Mouse (Mus musculus): ENCODE results near the gene Ppfia3. TPM values are rescaled to one million over a fixed set of nuclear protein-coding genes. Genes with fewer than 3 reads are reported as not detected.

Gene Ppfia3
- polyA plus RNA-seq, 1 experiment from 2014 or later = 6.4 TPM

DNA sequence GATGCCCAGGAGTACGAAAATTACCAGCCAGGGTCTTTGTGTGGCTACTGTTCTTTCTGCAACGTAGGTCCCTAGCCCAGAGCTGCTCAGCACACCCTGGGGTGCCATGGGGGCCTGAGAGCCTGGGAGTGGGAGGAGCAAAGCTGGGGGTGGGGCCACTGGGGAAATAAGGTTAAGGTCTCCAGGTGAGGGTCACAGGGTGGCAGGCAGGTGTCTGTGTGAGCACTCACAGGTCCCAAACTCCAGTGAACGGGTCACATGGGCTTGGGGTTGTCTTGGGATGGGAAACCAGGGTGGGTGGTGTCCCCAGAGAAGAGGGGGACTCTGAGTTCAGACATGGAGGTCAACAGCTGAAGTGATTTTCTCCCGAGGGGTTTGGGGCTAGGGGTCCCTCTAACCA, 29.4 kb downstream of the Ppfia3 start:
- Histone ChIP-seq H3K27me3 (ENCODE audit: low read depth, poor library complexity, severe bottlenecking) (peaks cover 79% of the 10 kb centered on the region), H3K9me3 (replicated peaks) (no peaks in the 10 kb centered on the region)

DNA sequence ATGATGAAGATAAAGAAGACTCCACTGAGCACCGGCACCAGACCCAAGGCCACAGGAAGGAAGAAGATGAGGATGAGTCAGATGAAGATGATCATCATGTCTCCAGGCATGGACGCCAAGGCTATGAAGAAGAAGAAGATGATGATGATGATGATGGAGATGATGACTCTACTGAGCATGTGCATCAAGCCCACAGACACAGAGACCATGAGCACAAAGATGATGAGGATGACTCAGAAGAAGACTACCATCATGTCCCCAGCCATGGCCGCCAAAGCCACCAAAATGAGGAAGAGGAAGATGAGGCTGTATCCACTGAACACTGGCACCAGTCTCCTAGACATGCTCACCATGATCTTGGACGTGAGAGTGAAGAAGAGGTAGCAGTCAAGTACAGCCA, 30.5 kb downstream of the Ppfia3 start:
- peaks cover 74% of the 10 kb centered on the region for H3K4me1 ChIP-seq
- H3K4me3 ChIP-seq = no peak overlapping the region
- H3K27me3 ChIP-seq (ENCODE audit: low read depth, poor library complexity, severe bottlenecking) = peaks cover 80% of the 10 kb centered on the region
- H3K27ac ChIP-seq (replicated peaks) = no peak overlapping the region
- WGBS = 87% methylated on average over 4 of the region's 4 CpGs
- no peaks in the 10 kb centered on the region for H3K36me3 ChIP-seq
- H3K9me3 ChIP-seq (replicated peaks) = no peaks in the 10 kb centered on the region
- DNase-seq (ENCODE audit: low spot score) = no peak

More for the DNA sequence above, 29.4 kb downstream of the Ppfia3 start:
- no peak for DNase-seq (ENCODE audit: low spot score)
- Histone ChIP-seq H3K36me3 (no peaks in the 10 kb centered on the region), H3K4me3 (no peak overlapping the region), H3K27ac (replicated peaks) (no peak overlapping the region), H3K4me1 (peaks cover 77% of the 10 kb centered on the region)
- WGBS = 11% methylated on average over 4 of the region's 4 CpGs

DNA sequence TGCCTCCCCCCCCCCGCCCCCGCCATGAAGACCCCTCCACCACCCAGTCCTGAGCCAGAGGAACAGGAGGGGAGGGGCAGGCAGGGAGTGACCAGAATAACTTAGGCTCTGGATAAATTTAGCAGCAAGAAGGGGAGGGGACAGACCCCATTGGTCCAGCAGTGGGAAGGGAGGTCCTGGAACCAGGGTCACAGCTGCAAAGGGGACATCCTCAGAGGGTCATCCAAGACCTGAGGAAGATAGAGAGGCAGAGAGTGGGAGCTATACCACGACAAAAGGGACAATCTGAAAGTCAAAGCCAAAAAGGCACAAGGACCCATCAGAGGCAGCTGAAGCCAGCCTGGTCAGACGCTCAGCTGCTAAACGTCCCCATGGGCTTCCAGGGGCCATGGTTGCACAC, 31.8 kb downstream of the Ppfia3 start, which contains the start of gene Hrc:
Gene Hrc (plus strand): TSS at position 235 of the 400 bp plus-strand sequence.
- no peaks in the 10 kb centered on the region for H3K36me3 ChIP-seq
- no peaks in the 10 kb centered on the region for H3K9me3 ChIP-seq (replicated peaks)
- peaks cover 67% of the 10 kb centered on the region for H3K27me3 ChIP-seq (ENCODE audit: low read depth, poor library complexity, severe bottlenecking)
- H3K4me3 ChIP-seq = peak within 1 kb of the TSS; percentile 79
- 40% methylated on average over 5 of the region's 5 CpGs for WGBS
- H3K27ac ChIP-seq (replicated peaks) = 0 out of 2 replicates have a peak within 1 kb of the TSS, but pooled peaks have one; percentile 6
- no peak for DNase-seq (ENCODE audit: low spot score)
- H3K4me1 ChIP-seq = peaks cover 61% of the 10 kb centered on the region

DNA sequence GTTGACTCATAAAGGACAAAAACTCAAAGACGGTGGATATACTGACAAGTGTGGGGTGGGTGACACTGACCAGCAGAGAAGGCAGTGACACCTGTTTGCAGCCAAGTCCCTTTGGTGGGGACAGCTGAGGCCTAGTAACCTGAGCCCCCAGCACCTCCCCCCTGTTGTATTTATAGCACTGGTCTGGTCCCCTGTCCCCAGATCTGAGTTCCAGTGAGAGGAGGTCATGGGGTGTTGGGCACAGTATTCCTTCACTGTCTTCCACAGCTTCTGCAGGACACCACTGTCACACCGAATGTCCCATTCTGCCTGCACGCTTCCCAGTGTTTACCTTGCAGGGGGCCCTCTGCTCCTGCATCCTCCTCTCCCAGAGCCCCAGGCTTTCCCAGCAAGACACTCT, 32.2 kb downstream of the Ppfia3 start:
- Histone ChIP-seq H3K27ac (replicated peaks) (no peak overlapping the region), H3K27me3 (ENCODE audit: low read depth, poor library complexity, severe bottlenecking) (peaks cover 66% of the 10 kb centered on the region), H3K4me1 (peaks cover 57% of the 10 kb centered on the region), H3K4me3 (peak overlapping the region; percentile 79), H3K9me3 (replicated peaks) (no peaks in the 10 kb centered on the region), H3K36me3 (no peaks in the 10 kb centered on the region)
- no peak for DNase-seq (ENCODE audit: low spot score)
- 30% methylated on average over 3 of the region's 3 CpGs for WGBS

DNA sequence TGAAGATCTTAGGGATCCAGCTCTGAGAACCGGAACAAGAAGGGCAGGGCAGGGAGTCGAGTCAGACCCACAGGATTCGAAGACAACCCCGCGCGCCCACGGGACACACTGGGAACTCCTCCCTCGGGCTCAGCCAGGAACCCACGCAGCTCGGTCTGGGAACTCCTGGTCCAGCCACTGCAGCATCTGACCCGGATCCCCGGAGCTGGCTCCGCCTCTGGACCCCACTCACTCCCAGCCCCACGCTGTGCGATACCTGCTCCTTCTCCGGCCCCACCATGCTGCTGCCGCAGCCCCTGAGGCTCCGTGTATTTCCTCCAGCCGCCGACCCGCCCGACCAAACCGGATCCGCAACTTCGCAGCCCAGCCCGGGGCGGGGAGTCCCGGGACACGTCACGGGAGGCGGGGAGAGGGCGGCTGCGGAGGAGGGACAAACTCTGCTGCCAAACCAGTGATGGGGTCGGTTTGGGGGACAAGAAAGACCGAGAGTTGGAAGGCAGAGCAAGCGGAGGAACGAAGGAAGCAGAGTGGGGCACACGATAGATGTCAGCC, 33.3 kb downstream of the Ppfia3 start, which contains the start of gene Trpm4:
Gene Trpm4 (minus strand): TSS at position 350 of the 552 bp plus-strand sequence.
- no peaks in the 10 kb centered on the region for H3K36me3 ChIP-seq
- H3K9me3 ChIP-seq (replicated peaks) = no peaks in the 10 kb centered on the region
- H3K27ac ChIP-seq (replicated peaks) = peak within 1 kb of the TSS; percentile 84
- DNase-seq (ENCODE audit: low spot score) = peak; percentile 80
- H3K27me3 ChIP-seq (ENCODE audit: low read depth, poor library complexity, severe bottlenecking) = peaks cover 62% of the 10 kb centered on the region
- H3K4me3 ChIP-seq = peak within 1 kb of the TSS; percentile 79
- under 1% methylated on average over 38 of the region's 38 CpGs for WGBS
- peaks cover 46% of the 10 kb centered on the region for H3K4me1 ChIP-seq

DNA sequence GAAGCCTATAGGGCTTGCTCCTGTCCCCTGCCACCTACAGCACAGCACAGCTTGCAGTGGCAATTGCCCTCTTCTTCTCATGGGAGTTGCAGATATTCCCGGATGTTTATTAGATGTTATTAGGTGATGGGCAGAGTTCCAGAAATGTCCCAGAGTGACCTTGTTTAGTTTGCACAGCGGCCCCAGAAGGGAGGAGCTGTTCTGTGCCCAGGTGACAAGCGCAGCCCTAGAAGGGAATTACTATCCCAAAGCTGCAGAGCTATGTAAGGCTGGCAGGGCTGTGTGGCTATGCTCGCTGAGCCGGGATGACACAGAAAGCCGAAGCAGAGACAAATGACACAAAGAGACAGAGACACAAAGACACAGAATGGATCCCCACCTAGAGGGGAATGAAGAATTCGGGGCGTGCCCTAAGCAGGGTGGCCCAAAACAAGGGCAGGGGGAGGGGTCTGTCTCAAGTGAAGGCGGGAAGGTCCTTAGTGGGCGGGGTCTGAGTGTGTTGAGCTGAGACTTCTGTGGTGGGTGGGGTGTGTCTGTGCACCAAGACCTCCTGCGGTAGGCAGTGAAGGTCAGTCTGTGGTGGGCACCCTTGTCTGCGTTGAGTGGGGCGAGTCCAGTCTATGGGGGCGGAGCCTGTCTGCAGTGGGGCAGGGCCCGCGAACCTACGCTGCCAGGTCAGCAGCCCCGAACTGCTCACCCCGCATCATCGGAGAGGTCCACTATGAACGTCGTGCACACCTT, 34.0 kb downstream of the Ppfia3 start:
- H3K4me1 ChIP-seq = peaks cover 39% of the 10 kb centered on the region
- peak overlapping the region; percentile 84 for H3K27ac ChIP-seq (replicated peaks)
- peak; percentile 57 for DNase-seq (ENCODE audit: low spot score)
- H3K27me3 ChIP-seq (ENCODE audit: low read depth, poor library complexity, severe bottlenecking) = peaks cover 55% of the 10 kb centered on the region
- no peaks in the 10 kb centered on the region for H3K36me3 ChIP-seq
- H3K9me3 ChIP-seq (replicated peaks) = no peaks in the 10 kb centered on the region
- WGBS = 3% methylated on average over 22 of the region's 22 CpGs
- H3K4me3 ChIP-seq = peak overlapping the region; percentile 79

DNA sequence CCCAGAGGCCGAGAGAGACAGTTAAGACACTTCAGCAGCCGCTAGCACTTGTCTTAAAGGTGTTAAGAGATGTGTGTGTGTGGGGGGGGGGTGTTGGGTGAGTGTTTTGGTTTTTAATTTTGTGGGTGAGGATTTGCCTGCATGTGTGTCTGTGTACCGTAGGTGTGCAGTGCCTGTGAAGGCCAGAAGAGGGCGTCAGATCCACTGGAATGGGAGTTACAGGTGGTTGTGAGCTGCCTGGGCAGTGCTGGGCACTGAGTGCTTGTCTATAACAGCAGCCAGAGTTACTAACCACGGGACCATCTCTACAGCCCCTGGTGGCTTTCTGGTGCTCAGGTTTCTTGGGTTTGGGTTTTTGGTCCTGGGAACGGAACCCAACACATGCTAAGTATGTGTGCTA, 35.3 kb downstream of the Ppfia3 start:
- Histone ChIP-seq H3K9me3 (replicated peaks) (no peaks in the 10 kb centered on the region), H3K36me3 (no peaks in the 10 kb centered on the region), H3K27ac (replicated peaks) (no peak overlapping the region), H3K4me1 (peaks cover 32% of the 10 kb centered on the region), H3K27me3 (ENCODE audit: low read depth, poor library complexity, severe bottlenecking) (peaks cover 42% of the 10 kb centered on the region), H3K4me3 (no peak overlapping the region)
- DNase-seq (ENCODE audit: low spot score) = no peak
- 81% methylated on average over 6 of the region's 6 CpGs for whole genome bisulfite sequencing

DNA sequence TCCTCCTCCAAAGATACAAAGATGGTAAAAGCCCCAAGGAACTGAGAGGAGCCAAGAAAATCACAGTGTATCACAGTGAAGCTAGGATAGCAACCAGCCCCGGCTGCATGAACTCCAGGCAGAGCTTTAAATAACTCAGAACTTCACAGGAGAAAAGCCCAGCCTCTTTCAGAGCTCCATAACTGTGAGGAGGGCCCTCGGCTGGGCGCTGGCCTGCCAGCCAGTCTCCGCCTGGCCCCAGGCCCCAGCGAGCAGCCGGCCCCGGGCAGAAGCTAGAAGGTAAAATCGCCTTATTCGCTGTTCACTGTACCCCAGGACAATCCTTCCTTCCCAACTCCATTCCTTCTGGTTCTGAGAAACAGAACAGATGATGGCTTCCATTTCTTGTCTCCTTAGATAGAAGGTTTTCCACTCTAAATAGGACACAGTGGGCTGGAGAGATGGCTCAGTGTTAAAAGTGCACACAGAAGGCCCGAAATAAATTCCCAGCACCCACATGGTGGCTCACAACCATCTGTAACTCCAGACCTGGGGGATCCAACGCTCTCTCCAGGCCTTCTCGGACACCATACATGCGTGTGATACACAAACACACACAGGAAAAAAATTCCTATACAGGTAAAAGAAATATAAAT, 37.9 kb downstream of the Ppfia3 start:
- no peak for DNase-seq (ENCODE audit: low spot score)
- H3K36me3 ChIP-seq = no peaks in the 10 kb centered on the region
- no peak overlapping the region for H3K27ac ChIP-seq (replicated peaks)
- no peak overlapping the region for H3K4me3 ChIP-seq
- no peaks in the 10 kb centered on the region for H3K9me3 ChIP-seq (replicated peaks)
- peaks cover 16% of the 10 kb centered on the region for H3K27me3 ChIP-seq (ENCODE audit: low read depth, poor library complexity, severe bottlenecking)
- H3K4me1 ChIP-seq = peaks cover 16% of the 10 kb centered on the region
- 81% methylated on average over 13 of the region's 13 CpGs for WGBS

DNA sequence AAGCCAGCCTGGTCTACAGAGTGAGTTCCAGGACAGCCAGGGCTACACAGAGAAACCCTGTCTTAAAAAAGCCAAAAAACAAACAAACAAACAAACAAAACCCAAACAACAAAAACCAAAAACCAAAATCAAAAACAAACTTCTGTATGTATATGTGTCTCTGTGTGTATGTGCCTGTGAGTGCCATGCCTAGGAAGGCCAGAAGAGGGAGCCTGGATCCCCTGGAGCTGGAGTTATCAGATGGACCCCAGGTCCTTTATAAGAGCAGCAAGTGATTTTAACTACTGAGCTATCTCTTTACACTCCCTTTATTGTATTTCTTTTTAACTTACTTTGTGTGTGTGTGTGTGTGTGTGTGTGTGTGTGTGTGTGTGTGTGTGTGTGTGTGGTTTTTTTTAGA, 41.0 kb downstream of the Ppfia3 start:
- Histone ChIP-seq H3K27me3 (ENCODE audit: low read depth, poor library complexity, severe bottlenecking) (no peaks in the 10 kb centered on the region), H3K36me3 (no peaks in the 10 kb centered on the region)

DNA sequence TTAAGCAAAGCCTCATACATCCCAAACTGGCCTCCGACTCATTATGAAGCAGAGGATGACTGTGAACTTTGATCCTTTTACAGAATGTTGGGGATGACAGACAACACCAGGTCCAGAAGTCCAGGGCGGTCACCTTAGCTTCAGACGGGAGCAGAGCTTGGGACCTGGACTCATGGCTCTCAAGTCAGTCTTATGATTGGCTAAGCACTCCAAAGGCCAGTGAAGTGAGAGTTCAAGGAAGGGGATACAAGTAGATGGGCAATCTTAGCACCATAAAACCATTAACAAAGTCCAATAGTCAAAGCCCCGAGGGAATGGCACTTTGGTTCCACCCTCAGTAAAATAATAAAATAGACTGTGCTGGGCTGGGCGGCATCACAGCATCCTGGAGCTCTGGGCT, 43.8 kb downstream of the Ppfia3 start:
- WGBS = 89% methylated on average over 5 of the region's 5 CpGs
- H3K27ac ChIP-seq (replicated peaks) = no peak overlapping the region
- H3K27me3 ChIP-seq (ENCODE audit: low read depth, poor library complexity, severe bottlenecking) = no peaks in the 10 kb centered on the region
- H3K4me1 ChIP-seq = no peaks in the 10 kb centered on the region
- no peaks in the 10 kb centered on the region for H3K36me3 ChIP-seq
- no peaks in the 10 kb centered on the region for H3K9me3 ChIP-seq (replicated peaks)
- H3K4me3 ChIP-seq = no peak overlapping the region
- no peak for DNase-seq (ENCODE audit: low spot score)

More for the DNA sequence above, 41.0 kb downstream of the Ppfia3 start:
- Histone ChIP-seq H3K4me3 (no peak overlapping the region), H3K4me1 (no peaks in the 10 kb centered on the region), H3K27ac (replicated peaks) (no peak overlapping the region), H3K9me3 (replicated peaks) (no peaks in the 10 kb centered on the region)
- DNase-seq (ENCODE audit: low spot score) = no peak

DNA sequence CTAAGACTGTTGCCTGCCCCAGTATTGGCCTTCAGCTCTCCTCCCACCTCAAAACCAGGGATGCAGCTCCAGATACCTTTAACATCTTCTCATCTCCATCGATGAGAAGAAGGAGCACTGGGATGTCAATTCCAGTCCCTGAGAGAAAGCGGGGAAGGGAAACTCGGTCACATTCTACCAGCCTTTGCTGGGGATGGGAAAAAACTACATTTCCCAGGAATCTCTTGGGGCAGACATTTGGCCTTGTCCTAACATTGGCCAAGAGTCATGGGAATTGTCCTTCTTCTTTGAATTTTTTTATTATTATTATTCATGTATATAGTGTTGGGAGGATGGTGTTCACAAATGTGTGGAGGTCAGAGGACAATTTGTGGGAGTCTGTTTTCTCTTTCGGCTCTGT, 44.6 kb downstream of the Ppfia3 start:
- no peaks in the 10 kb centered on the region for H3K4me1 ChIP-seq
- H3K27ac ChIP-seq (replicated peaks) = no peak overlapping the region
- 95% methylated on average over 4 of the region's 4 CpGs for WGBS
- no peaks in the 10 kb centered on the region for H3K9me3 ChIP-seq (replicated peaks)
- no peaks in the 10 kb centered on the region for H3K27me3 ChIP-seq (ENCODE audit: low read depth, poor library complexity, severe bottlenecking)
- H3K36me3 ChIP-seq = no peaks in the 10 kb centered on the region
- no peak for DNase-seq (ENCODE audit: low spot score)
- H3K4me3 ChIP-seq = no peak overlapping the region

DNA sequence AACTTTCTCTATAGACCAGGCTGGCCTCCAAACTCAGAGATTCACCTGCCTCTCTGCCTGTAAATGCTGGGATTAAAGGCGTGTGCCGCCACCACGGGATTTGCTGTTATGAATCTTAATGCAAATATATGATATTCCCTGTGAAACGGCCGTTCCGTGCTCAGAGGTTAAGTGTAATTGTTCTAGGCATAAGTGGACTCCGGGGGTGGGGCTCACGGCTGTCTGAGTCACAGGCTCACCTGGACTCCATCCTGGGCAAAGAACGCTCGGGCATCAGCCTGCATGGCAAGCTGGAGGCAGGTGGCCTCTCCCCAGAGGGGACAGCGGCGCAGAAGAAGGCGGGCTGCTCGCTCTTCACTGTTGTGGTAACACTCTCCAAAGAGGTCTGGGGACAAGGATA, 50.3 kb downstream of the Ppfia3 start:
- no peak for DNase-seq (ENCODE audit: low spot score)
- H3K27ac ChIP-seq (replicated peaks) = no peak overlapping the region
- WGBS = 94% methylated on average over 14 of the region's 14 CpGs
- peaks cover 13% of the 10 kb centered on the region for H3K4me1 ChIP-seq
- no peaks in the 10 kb centered on the region for H3K9me3 ChIP-seq (replicated peaks)
- no peak overlapping the region for H3K4me3 ChIP-seq
- no peaks in the 10 kb centered on the region for H3K36me3 ChIP-seq
- no peaks in the 10 kb centered on the region for H3K27me3 ChIP-seq (ENCODE audit: low read depth, poor library complexity, severe bottlenecking)

DNA sequence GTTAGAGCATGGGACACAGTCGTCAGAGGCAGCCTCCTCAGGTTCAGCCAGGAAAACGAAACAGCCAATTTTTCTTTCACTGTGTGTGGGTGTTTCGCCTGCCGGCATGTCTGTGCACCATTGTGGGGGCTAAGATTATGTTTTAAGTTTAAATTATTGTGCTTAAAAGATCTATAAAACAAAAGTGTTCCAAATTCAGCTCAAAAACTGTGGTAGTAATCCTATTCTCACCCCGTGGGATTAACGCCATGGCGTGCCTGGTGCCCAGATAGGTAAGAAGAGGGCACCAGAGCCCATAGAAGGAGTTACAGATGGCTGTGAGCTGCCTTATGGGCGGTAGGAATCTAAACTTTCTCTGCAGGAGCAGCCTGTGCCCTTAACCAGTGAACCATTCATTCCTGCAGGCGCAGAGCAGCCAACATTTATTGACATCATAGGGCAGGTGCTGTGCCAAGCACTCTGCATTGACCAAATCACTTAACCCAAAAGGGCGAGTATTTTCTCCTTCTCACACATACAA, 51.6 kb downstream of the Ppfia3 start:
- H3K36me3 ChIP-seq = no peaks in the 10 kb centered on the region
- no peak overlapping the region for H3K4me3 ChIP-seq
- DNase-seq (ENCODE audit: low spot score) = no peak
- H3K4me1 ChIP-seq = peaks cover 15% of the 10 kb centered on the region
- no peaks in the 10 kb centered on the region for H3K9me3 ChIP-seq (replicated peaks)
- WGBS = 89% methylated on average over 10 of the region's 10 CpGs
- no peaks in the 10 kb centered on the region for H3K27me3 ChIP-seq (ENCODE audit: low read depth, poor library complexity, severe bottlenecking)
- H3K27ac ChIP-seq (replicated peaks) = no peak overlapping the region

All from midbrain, embryonic 10.5 days (tissue).